Mouse (Mus musculus) G1E (cell line): ENCODE measurements around the gene Scrn1.

Source experiments
- CTCF ChIP-seq: IDR thresholded peaks from 2 replicates; pipeline ENCODE4 v1.5.1; 2012; ENCODE audit warnings: low read depth, low read length, inconsistent platforms, mixed read lengths
- GATA1 ChIP-seq: IDR thresholded peaks from 2 replicates; pipeline ENCODE4 v1.6.1; 2012; ENCODE audit warnings: borderline replicate concordance, low read length, inconsistent platforms, mixed read lengths
- GATA2 ChIP-seq: IDR thresholded peaks from 2 replicates; pipeline ENCODE4 v1.6.1; 2012; ENCODE audit warnings: low read depth, low read length, inconsistent platforms, borderline replicate concordance
- POLR2AphosphoS5 ChIP-seq: IDR thresholded peaks from 2 replicates; pipeline ENCODE4 v1.6.1; 2012; ENCODE audit warnings: low read depth, low read length, inconsistent platforms; ENCODE audit not compliant: insufficient replicate concordance
- TAL1 ChIP-seq: conservative IDR thresholded peaks from 2 replicates; pipeline ENCODE4 v1.6.1; 2012; ENCODE audit warnings: low read depth, low read length, inconsistent platforms, mixed read lengths

- no peak for TF ChIP-seq GATA1
- TF ChIP-seq CTCF, result no peak
- no peak for TF ChIP-seq POLR2AphosphoS5
- no peak for TF ChIP-seq TAL1
- TF ChIP-seq GATA2, result no peak
These were observed 87.5 kb downstream of the Scrn1 start for GRCm38 (mm10) chr6:54478646-54479324.
